Mouse (Mus musculus): ENCODE data around the gene Mapk3.
"Not testable (repeated sequence)": the region's sequence is repeated elsewhere in the genome, so short reads cannot be mapped to it uniquely, and the experiment has no call there.

Mapk3 gene

DNA sequence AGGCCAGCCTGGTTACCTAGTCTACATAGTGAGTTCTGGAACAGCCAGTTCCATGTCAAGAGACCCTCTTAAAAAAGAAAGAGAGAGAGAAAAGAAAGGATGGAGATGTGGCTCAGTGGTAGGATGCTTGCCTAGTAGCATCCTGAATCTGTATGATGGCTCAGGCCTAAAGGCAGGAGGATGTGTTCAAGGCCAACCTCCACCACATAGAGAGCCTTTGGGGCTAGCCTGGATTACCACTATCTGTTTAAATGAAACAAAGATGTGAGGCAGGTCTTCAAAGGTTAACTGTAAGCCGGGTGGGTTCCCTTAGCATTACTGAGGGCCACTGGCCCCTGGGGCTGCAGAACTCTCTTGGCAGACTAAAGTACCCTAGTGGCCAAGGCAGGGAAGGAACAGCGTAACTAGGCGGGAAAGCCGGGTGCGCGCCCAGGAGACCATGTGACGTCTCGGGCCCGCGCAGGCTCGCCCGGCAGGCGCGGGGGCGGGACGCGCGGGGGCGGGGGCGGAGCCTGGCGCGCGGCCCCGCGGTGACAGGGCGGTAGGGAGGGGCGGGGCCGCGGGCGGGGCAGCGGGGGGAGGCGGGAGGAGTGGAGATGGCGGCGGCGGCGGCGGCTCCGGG lies at the start of gene Mapk3:
Mapk3 (plus strand) TSS at position 552 of the 622 bp plus-strand sequence.
- DNase-seq, result peak; percentile 92

DNA sequence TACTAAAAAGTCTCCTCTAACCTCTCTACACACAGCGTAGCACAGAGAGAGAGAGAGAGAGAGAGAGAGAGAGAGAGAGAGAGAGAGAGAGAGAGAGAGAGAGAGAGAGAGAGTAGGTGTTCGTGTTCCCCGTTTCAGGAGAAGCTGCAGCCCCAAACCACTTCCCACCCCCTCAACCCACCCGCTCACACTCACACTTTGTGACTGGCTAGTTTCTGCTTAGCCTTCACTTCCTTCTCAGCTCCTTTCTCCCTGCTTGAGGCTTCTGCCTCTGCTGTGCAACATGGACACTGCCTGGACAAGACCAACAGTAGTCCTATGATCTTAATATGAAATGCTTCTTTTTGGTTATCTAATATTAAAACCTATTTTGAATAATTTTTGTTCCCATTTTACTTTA lies 49.1 kb upstream of the Mapk3 start:
- peak; percentile 46 for DNase-seq

DNA sequence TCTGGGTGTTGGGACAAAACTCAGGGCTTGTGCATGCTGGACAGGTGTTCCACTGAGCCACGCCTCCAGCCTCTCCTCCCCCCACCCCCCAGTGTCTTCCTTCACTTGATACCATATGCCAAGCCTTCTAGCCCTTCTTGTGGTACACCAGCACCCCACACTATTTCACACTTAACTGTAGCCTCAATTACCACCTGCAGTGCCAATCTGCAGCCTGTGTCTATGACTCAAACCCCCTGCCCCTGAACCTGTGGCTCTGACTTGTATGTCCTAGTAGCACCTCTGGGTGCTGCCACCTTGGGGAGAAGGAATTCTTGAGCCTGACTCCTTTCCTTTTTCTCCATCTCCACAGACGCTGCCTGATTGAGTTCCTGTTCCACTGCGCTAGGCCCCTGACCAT lies 47.5 kb upstream of the Mapk3 start:
- DNase-seq, result peak; percentile 68

DNA sequence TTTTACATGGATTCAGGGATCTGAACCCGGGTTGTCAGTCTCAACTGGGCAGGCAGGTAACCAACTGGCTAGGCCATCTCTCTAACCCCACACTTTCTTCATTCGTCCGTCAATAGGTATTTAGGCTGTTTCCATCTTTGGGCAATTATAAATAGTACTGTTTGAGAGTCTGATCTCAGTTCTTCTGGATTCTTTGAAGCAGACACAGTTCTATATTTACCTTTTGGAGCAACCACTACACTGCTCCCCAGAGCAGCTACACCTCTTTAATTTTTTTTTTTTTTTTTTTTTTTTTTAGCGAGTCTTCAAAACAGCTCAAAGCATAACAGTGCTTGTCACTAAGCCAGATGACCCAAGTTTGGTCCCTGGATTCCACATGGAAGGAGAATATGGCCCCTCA lies 43.7 kb upstream of the Mapk3 start:
- no peak for DNase-seq

DNA sequence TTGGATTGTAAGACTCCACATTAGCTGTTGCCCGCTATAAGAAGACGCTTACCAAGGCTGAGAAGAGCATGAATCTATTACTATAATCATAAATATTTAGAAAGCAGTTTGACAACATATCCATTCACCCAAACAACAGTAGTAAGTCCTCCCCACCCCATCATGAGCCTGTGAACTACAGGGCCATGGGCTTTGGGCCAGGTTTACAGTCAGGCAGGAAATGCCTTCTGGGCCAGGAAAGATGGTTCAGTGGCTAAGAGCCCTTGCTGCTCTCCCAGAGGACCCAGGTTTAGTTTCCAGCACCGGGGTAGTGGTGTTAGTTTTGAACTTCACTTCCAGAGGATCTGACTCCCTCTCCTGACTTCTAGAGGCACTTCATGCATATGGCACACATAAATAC lies 41.8 kb upstream of the Mapk3 start:
- DNase-seq, result no peak

GRCm38 (mm10) chr7:126718787-126719337 lies 40.5 kb upstream of the Mapk3 start:
- peak; percentile 45 for DNase-seq

DNA sequence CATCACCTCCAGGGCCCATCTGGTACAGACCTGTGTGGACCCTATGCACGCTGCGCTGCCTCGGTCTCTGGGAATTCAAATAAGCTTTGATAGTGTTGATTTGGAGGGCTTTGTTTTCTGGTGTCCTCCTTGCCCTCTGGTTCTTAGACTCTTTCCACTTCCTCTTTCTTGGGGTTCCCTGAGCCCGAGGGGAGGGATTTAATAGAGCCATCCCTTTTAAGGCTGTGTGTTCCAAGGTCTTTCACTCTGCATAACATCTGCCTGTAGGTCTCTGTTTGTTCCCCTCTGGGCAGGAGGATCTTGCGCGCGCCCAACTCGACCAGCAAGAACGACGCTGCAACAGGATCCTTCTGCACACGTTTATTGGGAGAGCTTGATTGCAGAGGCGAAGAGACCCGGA lies 37.8 kb upstream of the Mapk3 start:
- DNase-seq, result no peak

DNA sequence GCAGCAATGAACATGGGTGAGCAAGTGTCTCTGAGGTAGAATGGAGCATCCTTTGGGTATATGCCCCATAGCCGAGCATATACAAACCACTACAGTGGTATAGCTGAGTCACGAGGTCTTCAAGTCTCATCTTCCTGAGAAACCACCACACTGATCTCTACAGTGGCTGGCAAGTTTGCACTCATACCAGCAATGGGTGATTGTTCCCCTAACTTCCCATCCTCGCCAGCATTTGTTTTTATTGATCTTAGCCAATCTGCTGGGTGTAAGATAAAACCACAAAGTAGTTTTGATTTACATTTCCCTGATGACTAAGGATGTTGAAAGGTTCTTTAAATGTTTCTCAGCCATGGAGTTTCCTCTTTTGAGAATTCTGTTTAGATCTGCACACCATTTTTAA lies 34.3 kb upstream of the Mapk3 start:
- no peak for DNase-seq

GRCm38 (mm10) chr7:126725667-126726066 lies 33.7 kb upstream of the Mapk3 start:
- DNase-seq, result no peak

GRCm38 (mm10) chr7:126730256-126730789 lies 29.1 kb upstream of the Mapk3 start:
- DNase-seq, result not testable (repeated sequence)

- DNase-seq, result no peak
Measured at GRCm38 (mm10) chr7:126736122-126736521, 23.3 kb upstream of the Mapk3 start.

GRCm38 (mm10) chr7:126739551-126739950 lies 19.9 kb upstream of the Mapk3 start:
- no peak for DNase-seq

GRCm38 (mm10) chr7:126740132-126740735 lies 19.2 kb upstream of the Mapk3 start:
- no peak for DNase-seq

DNA sequence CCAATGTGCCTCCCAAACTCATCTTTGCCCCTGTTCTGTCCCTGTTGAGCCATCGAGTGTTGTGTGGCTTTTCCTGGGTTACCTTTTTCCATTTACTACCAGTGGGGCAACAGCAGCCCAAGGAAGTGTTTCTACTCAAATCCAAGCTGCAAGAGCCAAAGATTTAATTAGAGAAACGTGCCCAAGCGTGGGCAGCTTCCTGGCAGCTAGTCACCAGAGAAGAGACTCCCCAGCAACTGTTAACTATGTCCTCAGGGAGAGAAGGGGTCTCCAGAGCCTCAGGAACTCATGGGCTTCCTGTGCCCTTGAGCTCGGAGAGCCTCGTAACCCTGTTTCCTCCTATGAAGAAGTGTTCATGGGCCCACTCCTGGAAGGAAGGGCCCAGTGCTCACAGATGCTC lies 18.4 kb upstream of the Mapk3 start:
- no peak for DNase-seq

DNA sequence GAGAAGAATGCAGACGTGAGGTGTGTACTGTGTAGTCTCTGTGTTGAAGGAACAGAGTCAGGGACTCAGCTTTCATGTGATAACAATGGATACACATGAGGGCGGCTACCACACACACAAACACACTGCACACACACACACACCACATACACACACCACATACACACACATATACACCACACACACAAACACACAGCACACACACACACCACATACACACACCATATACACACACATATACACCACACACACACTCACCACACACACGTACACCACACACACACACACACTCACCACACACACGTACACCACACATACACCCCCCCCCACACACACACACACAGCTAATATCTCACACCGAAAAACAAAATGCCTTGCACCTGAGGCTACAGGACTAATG lies 17.9 kb upstream of the Mapk3 start:
- no peak for DNase-seq

GRCm38 (mm10) chr7:126741964-126742482 lies 17.4 kb upstream of the Mapk3 start:
- no peak for DNase-seq

DNA sequence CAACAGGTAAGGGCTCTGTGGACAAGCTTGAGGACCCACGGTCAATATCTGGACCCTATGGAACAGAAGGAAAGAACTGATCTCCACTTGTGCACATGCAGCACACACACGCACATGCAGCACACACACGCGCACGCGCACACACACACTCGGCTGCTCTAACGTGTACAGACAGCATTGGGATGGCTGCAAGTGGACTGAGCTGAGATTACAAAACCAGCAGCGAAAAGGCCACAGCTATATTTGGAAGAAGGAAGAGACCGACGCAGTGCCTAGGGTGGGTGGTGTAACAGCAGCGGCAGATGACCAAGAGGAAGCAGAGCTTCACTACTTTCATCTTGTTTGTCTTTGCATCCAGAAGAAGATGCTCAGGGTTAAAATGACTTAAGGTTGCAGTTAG lies 13.3 kb upstream of the Mapk3 start:
- no peak for DNase-seq

- DNase-seq, result peak; percentile 28
Measured at GRCm38 (mm10) chr7:126746798-126747197, 12.6 kb upstream of the Mapk3 start.

DNA sequence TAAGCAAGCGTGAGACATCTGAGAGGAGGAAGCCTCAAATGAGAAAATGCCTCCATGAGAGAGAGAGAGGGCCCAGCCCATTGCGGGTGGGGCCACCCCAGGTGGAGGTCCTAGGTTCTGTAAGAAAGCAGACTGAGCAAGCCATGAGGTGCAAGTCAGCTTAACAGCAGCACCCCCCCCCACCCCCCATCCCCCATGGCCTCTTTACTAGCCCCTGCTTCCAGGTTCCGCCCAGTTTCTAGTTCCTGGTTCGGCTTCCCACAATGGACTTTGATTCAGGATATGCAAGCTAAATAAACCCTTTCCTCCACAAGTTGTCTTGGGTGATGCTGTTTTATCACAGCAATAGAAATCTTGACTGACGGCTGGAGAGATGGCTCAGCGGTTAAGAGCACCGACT lies 10.6 kb upstream of the Mapk3 start:
- peak; percentile 30 for DNase-seq

GRCm38 (mm10) chr7:126749582-126750343 lies 9.6 kb upstream of the Mapk3 start:
- no peak for DNase-seq

- DNase-seq, result peak; percentile 71
Measured at GRCm38 (mm10) chr7:126754866-126755265, 4.5 kb upstream of the Mapk3 start.

DNA sequence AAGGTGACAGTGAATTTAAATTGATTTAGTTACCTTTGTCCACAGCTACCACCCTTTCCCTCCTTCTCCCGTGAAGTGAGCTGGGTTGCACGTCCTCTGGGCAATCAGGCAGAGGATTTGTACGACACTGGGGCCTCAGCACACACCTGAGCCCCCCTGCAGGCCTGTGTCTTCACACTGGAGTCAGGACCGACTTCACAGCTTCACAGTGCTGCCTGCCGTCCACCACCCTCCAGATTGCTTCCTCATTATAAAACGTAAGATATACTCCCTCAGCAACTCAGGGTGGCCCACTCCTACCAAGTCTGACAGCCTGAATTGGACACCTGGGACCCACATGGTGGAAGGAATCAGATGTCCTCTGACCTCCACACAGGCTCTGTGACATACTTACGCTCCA lies 862 bp upstream of the Mapk3 start:
- no peak for DNase-seq

- no peak for DNase-seq
Measured at GRCm38 (mm10) chr7:126759672-126760390, 430 bp downstream of the Mapk3 start.
